Mouse (Mus musculus): ENCODE measurements at regions not wholly inside any gene's neighbourhood (a gene's known extent, or its start where the extent isn't known, plus 50 kb on each side); places are given as distances from the start of the nearest gene placed in this dataset.

GRCm38 (mm10) chr13:45181529-45182230 is 103.2 kb downstream of the Gm9817 start:
- DNase-seq, result no peak
- Histone ChIP-seq H3K27ac (no peak overlapping the region), H3K36me3 (no peaks in the 10 kb centered on the region), H3K9ac (no peak overlapping the region), H3K4me2 (no peak overlapping the region), H3K9me3 (replicated peaks) (no peaks in the 10 kb centered on the region), H3K27me3 (peaks cover 41% of the 10 kb centered on the region), H3K4me3 (replicated peaks) (no peak overlapping the region), H3K4me1 (replicated peaks) (no peaks in the 10 kb centered on the region)
- ATAC-seq (ENCODE audit: low read depth), result no peak
- 81% methylated on average over 1 of the region's 1 CpGs for WGBS (ENCODE audit: insufficient replicate concordance)

GRCm38 (mm10) chr13:45189389-45189788 is 110.9 kb downstream of the Gm9817 start:
- no peak overlapping the region for H3K4me3 ChIP-seq (replicated peaks)
- DNase-seq, result no peak
- H3K4me2 ChIP-seq, result no peak overlapping the region
- H3K4me1 ChIP-seq (replicated peaks), result no peaks in the 10 kb centered on the region
- H3K36me3 ChIP-seq, result no peaks in the 10 kb centered on the region
- no peaks in the 10 kb centered on the region for H3K9me3 ChIP-seq (replicated peaks)
- 59% methylated on average over 6 of the region's 6 CpGs for WGBS (ENCODE audit: insufficient replicate concordance)
- peaks cover 48% of the 10 kb centered on the region for H3K27me3 ChIP-seq
- no peak overlapping the region for H3K27ac ChIP-seq
- no peak overlapping the region for H3K9ac ChIP-seq
- no peak for ATAC-seq (ENCODE audit: low read depth)

- no peak for DNase-seq
- Histone ChIP-seq H3K27me3 (peaks cover 47% of the 10 kb centered on the region), H3K9me3 (replicated peaks) (no peaks in the 10 kb centered on the region), H3K27ac (no peak overlapping the region), H3K4me1 (replicated peaks) (no peaks in the 10 kb centered on the region), H3K36me3 (no peaks in the 10 kb centered on the region), H3K9ac (no peak overlapping the region), H3K4me3 (replicated peaks) (no peak overlapping the region), H3K4me2 (no peak overlapping the region)
- no peak for ATAC-seq (ENCODE audit: low read depth)
- 49% methylated on average over 4 of the region's 4 CpGs for WGBS (ENCODE audit: insufficient replicate concordance)
Measured at GRCm38 (mm10) chr13:45190151-45190550, 111.7 kb downstream of the Gm9817 start.

GRCm38 (mm10) chr13:45192079-45192478 is 113.6 kb downstream of the Gm9817 start:
- Histone ChIP-seq H3K4me3 (replicated peaks) (no peak overlapping the region), H3K27me3 (peaks cover 43% of the 10 kb centered on the region)

GRCm38 (mm10) chr13:45195562-45195961 is 117.1 kb downstream of the Gm9817 start:
- Histone ChIP-seq H3K27me3 (peaks cover 37% of the 10 kb centered on the region), H3K4me3 (replicated peaks) (no peak overlapping the region), H3K27ac (no peak overlapping the region), H3K9me3 (replicated peaks) (no peaks in the 10 kb centered on the region), H3K4me1 (replicated peaks) (no peaks in the 10 kb centered on the region), H3K36me3 (no peaks in the 10 kb centered on the region), H3K9ac (no peak overlapping the region), H3K4me2 (no peak overlapping the region)
- WGBS (ENCODE audit: insufficient replicate concordance), result 20% methylated on average over 2 of the region's 2 CpGs
- ATAC-seq (ENCODE audit: low read depth), result no peak
- DNase-seq, result no peak

More at GRCm38 (mm10) chr13:45192079-45192478, 113.6 kb downstream of the Gm9817 start:
- DNase-seq, result no peak
- H3K4me2 ChIP-seq, result no peak overlapping the region
- no peaks in the 10 kb centered on the region for H3K36me3 ChIP-seq
- no peak overlapping the region for H3K27ac ChIP-seq
- ATAC-seq (ENCODE audit: low read depth), result no peak
- H3K4me1 ChIP-seq (replicated peaks), result no peaks in the 10 kb centered on the region
- H3K9me3 ChIP-seq (replicated peaks), result no peaks in the 10 kb centered on the region
- H3K9ac ChIP-seq, result no peak overlapping the region
- 65% methylated on average over 8 of the region's 8 CpGs for WGBS (ENCODE audit: insufficient replicate concordance)

GRCm38 (mm10) chr13:45196363-45196762 is 117.9 kb downstream of the Gm9817 start:
- DNase-seq (no peak), ATAC-seq (ENCODE audit: low read depth) (no peak)
- Histone ChIP-seq H3K4me3 (replicated peaks) (no peak overlapping the region), H3K9ac (no peak overlapping the region), H3K4me2 (no peak overlapping the region), H3K9me3 (replicated peaks) (no peaks in the 10 kb centered on the region), H3K4me1 (replicated peaks) (no peaks in the 10 kb centered on the region), H3K27ac (no peak overlapping the region), H3K27me3 (peaks cover 41% of the 10 kb centered on the region), H3K36me3 (no peaks in the 10 kb centered on the region)

- DNase-seq, result no peak
- peaks cover 49% of the 10 kb centered on the region for H3K27me3 ChIP-seq
Measured at GRCm38 (mm10) chr13:45200511-45201120, 122.1 kb downstream of the Gm9817 start.

GRCm38 (mm10) chr13:45204856-45205255 is 126.4 kb downstream of the Gm9817 start:
- Histone ChIP-seq H3K27me3 (peaks cover 75% of the 10 kb centered on the region), H3K9me3 (replicated peaks) (no peaks in the 10 kb centered on the region), H3K4me3 (replicated peaks) (no peak overlapping the region), H3K9ac (no peak overlapping the region), H3K36me3 (no peaks in the 10 kb centered on the region), H3K4me1 (replicated peaks) (no peaks in the 10 kb centered on the region), H3K27ac (no peak overlapping the region), H3K4me2 (no peak overlapping the region)
- ATAC-seq (ENCODE audit: low read depth) (no peak), DNase-seq (no peak)
- WGBS (ENCODE audit: insufficient replicate concordance), result 59% methylated on average over 6 of the region's 6 CpGs

More at GRCm38 (mm10) chr13:45200511-45201120, 122.1 kb downstream of the Gm9817 start:
- 49% methylated on average over 9 of the region's 9 CpGs for WGBS (ENCODE audit: insufficient replicate concordance)
- no peak overlapping the region for H3K9ac ChIP-seq
- ATAC-seq (ENCODE audit: low read depth), result no peak
- no peaks in the 10 kb centered on the region for H3K9me3 ChIP-seq (replicated peaks)
- no peak overlapping the region for H3K4me2 ChIP-seq
- H3K4me1 ChIP-seq (replicated peaks), result no peaks in the 10 kb centered on the region
- no peaks in the 10 kb centered on the region for H3K36me3 ChIP-seq
- no peak overlapping the region for H3K4me3 ChIP-seq (replicated peaks)
- no peak overlapping the region for H3K27ac ChIP-seq

GRCm38 (mm10) chr13:45208540-45209197 is 130.2 kb downstream of the Gm9817 start:
- Histone ChIP-seq H3K36me3 (no peaks in the 10 kb centered on the region), H3K27me3 (peaks cover 72% of the 10 kb centered on the region), H3K9ac (no peak overlapping the region), H3K4me3 (replicated peaks) (no peak overlapping the region), H3K4me2 (no peak overlapping the region), H3K4me1 (replicated peaks) (no peaks in the 10 kb centered on the region), H3K27ac (no peak overlapping the region), H3K9me3 (replicated peaks) (no peaks in the 10 kb centered on the region)
- ATAC-seq (ENCODE audit: low read depth) (no peak), DNase-seq (no peak)
- WGBS (ENCODE audit: insufficient replicate concordance), result 61% methylated on average over 5 of the region's 5 CpGs

- ATAC-seq (ENCODE audit: low read depth), result no peak
- no peaks in the 10 kb centered on the region for H3K9me3 ChIP-seq (replicated peaks)
- no peak overlapping the region for H3K4me3 ChIP-seq (replicated peaks)
- no peaks in the 10 kb centered on the region for H3K36me3 ChIP-seq
- H3K4me2 ChIP-seq, result no peak overlapping the region
- H3K9ac ChIP-seq, result no peak overlapping the region
- WGBS (ENCODE audit: insufficient replicate concordance), result 68% methylated on average over 9 of the region's 9 CpGs
- H3K27ac ChIP-seq, result no peak overlapping the region
- DNase-seq, result no peak
- peaks cover 54% of the 10 kb centered on the region for H3K27me3 ChIP-seq
- H3K4me1 ChIP-seq (replicated peaks), result no peaks in the 10 kb centered on the region
Measured at GRCm38 (mm10) chr13:45211241-45211640, 132.7 kb downstream of the Gm9817 start.

- no peak overlapping the region for H3K4me3 ChIP-seq (replicated peaks)
Measured at GRCm38 (mm10) chr13:45213116-45213834, 134.8 kb downstream of the Gm9817 start.

More at GRCm38 (mm10) chr13:45213116-45213834, 134.8 kb downstream of the Gm9817 start:
- Histone ChIP-seq H3K9me3 (replicated peaks) (no peaks in the 10 kb centered on the region), H3K36me3 (no peaks in the 10 kb centered on the region), H3K4me2 (no peak overlapping the region), H3K27me3 (peaks cover 44% of the 10 kb centered on the region), H3K4me1 (replicated peaks) (no peaks in the 10 kb centered on the region), H3K27ac (no peak overlapping the region), H3K9ac (no peak overlapping the region)
- 35% methylated on average over 5 of the region's 5 CpGs for WGBS (ENCODE audit: insufficient replicate concordance)
- DNase-seq, result no peak
- no peak for ATAC-seq (ENCODE audit: low read depth)

Data from liver, embryonic 13.5 days (tissue).